Mouse (Mus musculus) spleen, adult 2 months (tissue): ENCODE measurements around the gene Prkn. TPM values are rescaled to one million over a fixed set of nuclear protein-coding genes. Genes with fewer than 3 reads are reported as not detected.

Experiments used
- DNase-seq, 2 experiments: peaks; one replicate each; pipeline versions ENCODE4 v3.0.0 to v3.0.0-alpha.2; 2012 to 2021; ENCODE audit warnings: low spot score in 2 of 2, low read depth in 1 of 2
- H3K27ac ChIP-seq: fragments of 200-500 bp; 2 replicates; pipeline ENCODE4 v1.5.1; 2012; ENCODE audit warnings: low read length, inconsistent platforms; ENCODE audit not compliant: insufficient read depth
- H3K27me3 ChIP-seq: fragments of 200-500 bp; 2 replicates; pipeline ENCODE4 v1.6.1; 2012; ENCODE audit warnings: mild to moderate bottlenecking, moderate library complexity, low read length, inconsistent platforms; ENCODE audit not compliant: control insufficient read depth, insufficient read depth
- H3K36me3 ChIP-seq: fragments of 200-500 bp; 2 replicates; pipeline ENCODE4 v1.6.1; 2012; ENCODE audit warnings: mild to moderate bottlenecking, low read length, inconsistent platforms; ENCODE audit not compliant: control insufficient read depth, insufficient read depth
- H3K4me1 ChIP-seq: fragments of 200-500 bp; 2 replicates; pipeline ENCODE4 v1.6.1; 2011; ENCODE audit warnings: inconsistent platforms; ENCODE audit not compliant: control insufficient read depth, insufficient read depth, insufficient read length
- H3K4me3 ChIP-seq: fragments of 200-500 bp; 2 replicates; pipeline ENCODE4 v1.5.1; 2011; ENCODE audit warnings: mild to moderate bottlenecking, inconsistent platforms; ENCODE audit not compliant: insufficient read depth, insufficient read length; ENCODE audit errors: extremely low read depth
- CTCF ChIP-seq: fragments of 200-500 bp; IDR thresholded peaks from 2 replicates; pipeline ENCODE4 v1.5.1; 2011; ENCODE audit warnings: mild to moderate bottlenecking, inconsistent platforms; ENCODE audit not compliant: insufficient read depth, insufficient read length, insufficient replicate concordance; ENCODE audit errors: extremely low read depth
- POLR2A ChIP-seq: fragments of 200-500 bp; IDR thresholded peaks from 2 replicates; pipeline ENCODE4 v1.6.1; 2011; ENCODE audit warnings: low read depth, low read length, inconsistent platforms
- WGBS: fragments of 180-500 bp; shearing (Covaris S2); methylation state at CpG from one replicate; pipeline ENCODE4 v1.1.7; 2018; 5-methylcytosine and 5-hydroxymethylcytosine counted together
- polyA plus RNA-seq: library from polyadenylated mRNA; depleted of rRNA; stranded (reverse); fragments of >200 nt; gene quantifications from 2 replicates; pipeline ENCODE4 v1.2.3, GENCODE M21; 2012

Gene Prkn
- polyA plus RNA-seq, 1 experiment: 0.72 TPM

GRCm38 (mm10) chr17:11735158-11735877, 895.1 kb downstream of the Prkn start:
- H3K36me3 ChIP-seq: no peaks in the 10 kb centered on the region
- no peak for TF ChIP-seq CTCF
- TF ChIP-seq POLR2A: no peak
- no peaks in the 10 kb centered on the region for H3K4me1 ChIP-seq
- H3K4me3 ChIP-seq: no peak overlapping the region
- no peak for DNase-seq
- no peaks in the 10 kb centered on the region for H3K27me3 ChIP-seq
- no peak overlapping the region for H3K27ac ChIP-seq
- WGBS: 79% methylated on average over 12 of the region's 12 CpGs

DNA sequence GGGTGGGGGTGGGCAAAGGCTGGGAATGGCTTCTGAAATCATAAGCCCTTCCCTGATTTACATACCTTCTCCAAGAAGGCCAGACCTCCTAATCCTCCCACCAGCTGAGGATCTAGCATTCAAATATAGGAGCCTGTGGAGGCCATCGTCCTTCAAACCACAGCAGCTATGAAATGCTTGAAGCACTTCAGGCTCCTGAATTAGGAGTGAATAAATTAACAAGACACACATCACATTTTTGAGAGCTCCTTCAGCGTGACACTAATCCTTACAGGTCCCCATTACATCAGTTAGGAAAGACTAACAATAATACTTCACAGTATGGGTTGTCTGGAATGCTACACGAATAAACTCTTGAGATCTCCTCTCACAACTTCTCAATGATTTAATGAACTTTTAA, 896.3 kb downstream of the Prkn start:
- no peak overlapping the region for H3K27ac ChIP-seq
- no peak for TF ChIP-seq CTCF
- no peak for TF ChIP-seq POLR2A
- no peaks in the 10 kb centered on the region for H3K4me1 ChIP-seq
- DNase-seq: no peak
- no peaks in the 10 kb centered on the region for H3K27me3 ChIP-seq
- no peaks in the 10 kb centered on the region for H3K36me3 ChIP-seq
- H3K4me3 ChIP-seq: no peak overlapping the region
- WGBS: 82% methylated on average over 3 of the region's 3 CpGs

GRCm38 (mm10) chr17:11737905-11738304, 897.7 kb downstream of the Prkn start:
- H3K4me3 ChIP-seq: no peak overlapping the region
- no peak for TF ChIP-seq CTCF
- TF ChIP-seq POLR2A: no peak

GRCm38 (mm10) chr17:11740716-11741115, 900.5 kb downstream of the Prkn start:
- Histone ChIP-seq H3K36me3 (no peaks in the 10 kb centered on the region), H3K27me3 (no peaks in the 10 kb centered on the region), H3K4me1 (no peaks in the 10 kb centered on the region), H3K27ac (no peak overlapping the region), H3K4me3 (no peak overlapping the region)
- DNase-seq: no peak
- TF ChIP-seq CTCF: no peak
- TF ChIP-seq POLR2A: no peak

More at GRCm38 (mm10) chr17:11737905-11738304, 897.7 kb downstream of the Prkn start:
- 93% methylated on average over 10 of the region's 10 CpGs for WGBS
- no peak overlapping the region for H3K27ac ChIP-seq
- H3K4me1 ChIP-seq: no peaks in the 10 kb centered on the region
- no peaks in the 10 kb centered on the region for H3K27me3 ChIP-seq
- DNase-seq: no peak
- H3K36me3 ChIP-seq: no peaks in the 10 kb centered on the region

- WGBS: 85% methylated on average over 5 of the region's 5 CpGs
- Histone ChIP-seq H3K27me3 (no peaks in the 10 kb centered on the region), H3K27ac (no peak overlapping the region), H3K4me3 (no peak overlapping the region), H3K36me3 (no peaks in the 10 kb centered on the region), H3K4me1 (no peaks in the 10 kb centered on the region)
- no peak for DNase-seq
- TF ChIP-seq POLR2A (no peak), CTCF (no peak)
These were observed 901.0 kb downstream of the Prkn start for GRCm38 (mm10) chr17:11741161-11741560.

DNA sequence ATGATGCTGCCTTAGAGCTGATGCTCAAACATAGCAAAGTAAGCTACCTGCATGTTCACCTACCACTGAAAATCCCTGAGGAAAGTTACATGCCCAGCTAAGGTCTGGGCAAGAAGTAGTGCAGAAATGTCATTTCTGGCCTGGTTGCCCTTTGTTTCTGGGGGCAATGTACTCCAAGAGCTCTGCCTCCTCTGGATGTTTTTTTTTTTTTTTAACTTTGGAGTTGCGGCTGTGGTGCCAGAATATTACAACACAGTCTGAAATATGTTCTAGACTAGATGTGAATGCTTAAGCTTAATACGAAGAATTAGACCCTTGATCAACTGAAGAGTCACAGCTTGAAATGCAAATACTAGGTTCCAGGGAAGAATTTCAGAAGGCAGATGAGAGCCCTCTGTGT, 911.1 kb downstream of the Prkn start:
- TF ChIP-seq CTCF: no peak
- TF ChIP-seq POLR2A: no peak
- DNase-seq: no peak
- Histone ChIP-seq H3K27me3 (no peaks in the 10 kb centered on the region), H3K4me3 (no peak overlapping the region), H3K36me3 (no peaks in the 10 kb centered on the region), H3K27ac (no peak overlapping the region), H3K4me1 (no peaks in the 10 kb centered on the region)
- 91% methylated on average over 2 of the region's 2 CpGs for WGBS

DNA sequence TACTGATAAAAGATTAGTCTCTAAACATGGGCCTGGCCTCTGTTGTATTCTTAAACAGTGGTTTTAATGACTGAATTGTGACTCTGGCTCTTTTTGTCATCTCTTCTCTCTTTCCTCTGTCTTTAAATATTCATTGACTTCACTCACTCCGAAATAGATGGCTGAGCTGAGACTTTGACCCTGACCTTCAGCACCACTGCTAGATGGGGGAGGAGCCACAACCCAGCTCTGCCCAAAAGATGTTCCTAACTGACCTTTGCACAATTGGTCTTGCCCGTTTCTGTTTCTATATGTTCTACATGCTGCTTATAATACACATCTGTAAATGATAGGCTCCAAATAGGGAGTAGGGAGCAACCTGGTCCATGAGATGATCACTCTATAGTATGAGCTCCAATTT, 912.5 kb downstream of the Prkn start:
- Histone ChIP-seq H3K27ac (no peak overlapping the region), H3K4me3 (no peak overlapping the region), H3K27me3 (no peaks in the 10 kb centered on the region), H3K4me1 (no peaks in the 10 kb centered on the region), H3K36me3 (no peaks in the 10 kb centered on the region)
- TF ChIP-seq POLR2A (no peak), CTCF (no peak)
- 62% methylated on average over 2 of the region's 2 CpGs for WGBS
- DNase-seq: no peak
